Mouse (Mus musculus) layer of hippocampus, postnatal 10 days (tissue): ENCODE measurements around the gene Dcaf7. TPM values are rescaled to one million over a fixed set of nuclear protein-coding genes. Genes with fewer than 3 reads are reported as not detected.

Experiments used
- DNase-seq, 2 experiments: peaks; one replicate each; pipeline ENCODE4 v3.0.0; 2021; ENCODE audit warnings: low spot score in 2 of 2
- total RNA-seq, 2 experiments: library from RNA; stranded (reverse); gene quantifications; 2 replicates each; pipeline ENCODE4 v1.2.3; 2021

The Dcaf7 gene
- total RNA-seq, 2 experiments from 2014 or later = 184 to 190 TPM

GRCm38 (mm10) chr11:106102866-106103265 is 66.2 kb downstream of the Dcaf7 start:
- DNase-seq = no peak

DNA sequence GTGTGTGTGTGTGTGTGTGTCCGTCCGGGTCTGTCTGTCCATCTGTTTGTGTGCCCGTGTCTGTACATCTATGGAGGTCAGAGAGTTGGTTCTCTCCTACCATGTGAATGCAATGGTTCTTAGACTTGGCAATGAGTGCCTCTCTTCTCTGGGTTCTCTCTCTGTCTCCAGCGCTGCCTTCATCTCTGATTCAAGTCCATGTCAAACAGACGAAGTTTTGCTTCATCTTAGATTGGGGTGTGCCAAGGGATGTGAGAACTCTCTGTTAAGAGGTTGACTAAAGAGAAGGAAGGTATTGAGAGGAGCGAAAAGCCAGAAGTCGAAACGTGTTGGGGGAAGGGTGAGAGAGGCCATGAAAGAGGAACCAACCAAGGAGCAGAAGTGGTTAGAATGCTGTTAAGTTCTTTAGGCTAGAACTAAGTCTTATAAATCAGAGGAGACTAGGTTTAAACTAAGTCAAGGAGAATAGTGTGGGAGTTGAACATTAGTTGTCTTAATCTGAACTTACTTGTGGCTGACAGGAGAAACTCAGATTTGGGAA is 69.4 kb downstream of the Dcaf7 start:
- DNase-seq = no peak

Other genes starting within 250 kb of the Dcaf7 start
- 10 to 100 TPM; 31.6 to 42.5 TPM for gene Cyb561, start 83.5 kb upstream of the Dcaf7 start, total RNA-seq
- gene Ace, start 68.9 kb upstream of the Dcaf7 start, total RNA-seq = 10 to 100 TPM; 11.1 to 12.6 TPM
- gene Ace3, start 42.2 kb upstream of the Dcaf7 start, total RNA-seq = not detected
- under 1 TPM; 0.76 to 0.82 TPM for gene Kcnh6, start 28.7 kb upstream of the Dcaf7 start, total RNA-seq
- 10 to 100 TPM; 15.1 to 15.2 TPM for gene Taco1, start 29.2 kb downstream of the Dcaf7 start, total RNA-seq
- 10 to 100 TPM; 26.7 to 27.7 TPM for gene Map3k3, start 47.7 kb downstream of the Dcaf7 start, total RNA-seq
- gene Gm10840, start 124.0 kb downstream of the Dcaf7 start, total RNA-seq = not detected
- 100 to 1,000 TPM; 100 to 112 TPM for gene Limd2, start 124.0 kb downstream of the Dcaf7 start, total RNA-seq
- 10 to 100 TPM; 28.8 to 32.3 TPM for gene Strada, start 165.3 kb downstream of the Dcaf7 start, total RNA-seq
- gene Ccdc47, start 179.5 kb downstream of the Dcaf7 start, total RNA-seq = 100 to 1,000 TPM; 101 to 102 TPM
- 10 to 100 TPM; 70.6 to 80.4 TPM for gene Ddx42, start 180.1 kb downstream of the Dcaf7 start, total RNA-seq
- 10 to 100 TPM; 37.8 to 39.4 TPM for gene Ftsj3, start 219.2 kb downstream of the Dcaf7 start, total RNA-seq
- 100 to 1,000 TPM; 132 to 133 TPM for gene Psmc5, start 219.3 kb downstream of the Dcaf7 start, total RNA-seq
- 10 to 100 TPM; 22.0 to 23.0 TPM for gene Smarcd2, start 236.1 kb downstream of the Dcaf7 start, total RNA-seq
- under 1 TPM; 0.16 to 0.20 TPM for gene Tcam1, start 239.8 kb downstream of the Dcaf7 start, total RNA-seq